Mouse (Mus musculus) spleen, postnatal 4 days (tissue): ENCODE results near the gene Gpld1.
A peak's percentile ranks its signal among the peaks of the same experiment; 100 is the strongest.
"Not testable (repeated sequence)": the region's sequence is repeated elsewhere in the genome, so short reads cannot be mapped to it uniquely, and the experiment has no call there.

Experiments
- DNase-seq, 2 experiments: peaks; one replicate each; pipeline ENCODE4 v3.0.0; 2022; ENCODE audit warnings: low spot score in 2 of 2

Gene Gpld1

DNA sequence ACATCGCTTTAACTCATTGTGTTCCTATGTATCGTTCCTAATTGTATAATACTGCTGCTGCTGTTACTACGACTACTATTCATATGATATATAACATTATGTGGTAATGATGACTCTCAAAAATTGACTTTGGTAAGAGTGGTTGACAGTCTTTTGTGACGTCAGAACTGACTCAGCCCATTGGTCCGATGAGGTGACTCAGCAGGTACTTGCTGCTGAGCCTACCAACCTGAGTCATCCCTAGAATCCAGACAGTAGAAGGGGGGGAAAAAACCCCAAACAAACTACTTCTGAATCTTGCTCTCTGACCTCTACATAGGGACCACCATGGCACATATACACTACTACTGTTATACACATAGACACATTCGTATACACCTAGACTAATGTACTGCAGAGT is 5.9 kb downstream of the Gpld1 start:
- no peak for DNase-seq

GRCm38 (mm10) chr13:24952659-24953058 is 9.7 kb downstream of the Gpld1 start:
- no peak for DNase-seq

DNA sequence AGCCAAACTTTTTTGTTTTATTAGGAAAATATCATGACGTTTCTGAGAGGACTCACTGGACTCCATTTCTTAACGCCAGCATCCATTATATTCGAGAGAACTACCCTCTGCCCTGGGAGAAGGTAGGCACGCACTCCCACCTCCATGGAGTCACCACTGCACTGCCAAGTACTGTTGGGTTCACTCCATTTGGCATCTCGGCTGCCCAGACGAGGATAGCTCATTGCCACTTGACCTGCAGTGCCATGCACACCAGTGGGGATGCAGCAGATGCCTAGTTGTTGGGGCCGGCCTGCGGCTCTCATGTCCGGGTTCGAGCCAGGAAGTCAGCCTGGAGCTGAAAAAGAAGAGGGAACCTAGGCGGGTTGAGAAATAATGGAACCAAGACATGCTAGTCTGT is 12.1 kb downstream of the Gpld1 start:
- no peak for DNase-seq

GRCm38 (mm10) chr13:24955500-24955899 is 12.5 kb downstream of the Gpld1 start:
- no peak for DNase-seq

DNA sequence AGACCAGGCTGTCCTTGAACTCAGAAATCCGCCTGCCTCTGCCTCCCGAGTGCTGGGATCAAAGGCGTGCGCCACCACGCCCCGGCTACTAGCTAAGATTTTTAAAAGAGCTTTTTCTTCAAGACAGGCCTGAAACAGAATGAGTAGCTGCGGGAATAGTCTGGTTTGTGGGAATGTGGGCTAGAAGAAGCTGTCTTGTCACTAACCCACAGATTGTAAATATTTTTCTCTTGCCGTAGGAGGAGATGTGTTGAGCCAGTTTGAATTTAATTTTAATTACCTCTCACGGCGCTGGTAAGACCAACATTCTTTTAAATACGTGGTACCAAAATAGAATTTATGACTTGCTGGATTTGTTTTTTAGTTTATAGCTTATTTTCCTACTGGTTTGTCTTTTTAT is 15.7 kb downstream of the Gpld1 start:
- DNase-seq: no peak

GRCm38 (mm10) chr13:24960084-24960483 is 17.1 kb downstream of the Gpld1 start:
- no peak for DNase-seq

DNA sequence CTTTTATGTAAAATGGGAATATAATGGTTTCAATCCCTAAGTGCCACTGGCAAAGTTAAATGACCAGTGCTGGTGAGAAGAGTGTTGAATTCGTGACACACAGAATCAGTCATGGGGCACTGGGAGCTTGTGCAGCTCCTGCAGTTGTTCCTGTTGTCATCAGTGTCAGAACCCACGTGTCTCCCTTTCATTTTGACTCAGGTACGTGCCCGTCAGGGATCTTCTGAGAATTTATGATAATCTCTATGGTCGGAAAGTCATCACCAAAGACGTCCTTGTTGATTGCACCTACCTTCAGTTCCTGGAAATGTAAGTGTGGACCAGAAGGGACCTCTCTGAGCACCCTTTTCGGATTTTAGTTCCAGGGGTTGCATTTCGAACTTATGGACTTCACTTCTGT is 19.2 kb downstream of the Gpld1 start:
- DNase-seq: no peak

DNA sequence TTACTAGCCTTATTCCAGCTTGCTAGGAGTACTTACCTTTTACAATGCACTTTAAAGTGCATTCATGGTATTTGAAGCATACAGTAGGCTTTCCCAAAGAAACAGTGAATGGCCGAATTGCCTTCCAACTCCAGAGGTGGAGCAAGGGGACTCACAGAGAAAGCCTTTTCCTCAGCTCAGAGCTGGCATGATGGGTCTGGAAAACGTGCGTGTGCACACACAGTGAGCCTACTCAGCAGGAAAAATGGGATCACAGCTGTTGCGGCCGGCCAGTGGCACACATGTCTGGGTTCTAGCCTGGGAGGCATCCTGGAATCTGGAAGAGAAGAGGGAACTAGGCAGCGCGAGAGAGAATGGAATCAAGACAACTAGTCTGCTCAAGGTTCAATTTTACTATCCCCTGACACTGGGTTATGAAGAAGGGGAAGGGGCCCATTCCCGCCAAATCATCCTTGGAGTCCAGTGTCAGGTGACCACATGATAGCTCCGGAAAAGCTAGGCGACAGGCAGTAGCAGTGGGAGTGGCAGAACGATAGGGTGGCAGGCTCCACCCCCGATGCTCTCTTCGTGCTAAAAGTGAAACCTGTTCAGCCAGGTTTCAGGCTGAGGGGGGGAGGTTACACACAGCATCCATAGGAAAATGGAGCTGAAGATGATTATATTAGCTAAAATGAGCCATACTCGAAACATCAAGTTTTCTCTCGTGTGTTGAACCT is 22.3 kb downstream of the Gpld1 start:
- no peak for DNase-seq

DNA sequence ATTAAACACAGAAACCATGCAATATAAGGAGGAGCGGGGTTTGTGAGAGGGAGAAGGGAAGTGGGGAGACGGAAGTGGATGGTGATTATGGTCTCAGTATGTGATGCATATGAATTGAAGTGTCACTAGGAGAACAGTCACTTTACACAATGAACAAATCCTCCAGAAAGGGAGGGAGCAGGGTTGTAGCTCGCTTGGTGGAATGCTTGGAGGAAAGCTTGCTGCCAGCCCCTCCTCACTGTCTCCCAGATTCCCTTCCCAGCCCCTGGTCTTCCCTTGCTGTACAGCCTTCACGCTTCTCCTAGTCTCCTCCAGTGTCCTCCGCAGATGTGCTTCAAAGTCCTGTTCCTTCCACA is 22.9 kb downstream of the Gpld1 start:
- no peak for DNase-seq

DNA sequence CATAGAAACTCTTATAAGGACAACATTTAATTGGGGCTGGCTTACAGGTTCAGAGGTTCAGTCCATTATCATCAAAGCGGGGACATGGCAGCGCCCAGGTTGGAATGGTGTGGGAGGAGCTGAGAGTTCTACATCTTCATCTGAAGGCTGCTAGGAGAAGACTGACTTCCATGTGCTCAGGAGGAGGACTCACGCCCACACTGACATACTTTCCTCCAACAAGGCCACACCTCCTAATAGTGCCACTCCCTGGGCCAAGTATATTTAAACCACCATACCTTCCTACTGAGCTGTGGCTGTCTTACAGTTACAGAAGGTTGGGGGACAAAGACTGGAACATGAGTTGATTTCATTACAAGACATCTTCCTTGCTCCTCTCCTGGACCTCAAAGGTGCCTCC is 28.8 kb downstream of the Gpld1 start:
- not testable (repeated sequence) for DNase-seq

- DNase-seq: no peak
These were observed 33.4 kb downstream of the Gpld1 start for GRCm38 (mm10) chr13:24976384-24976783.

DNA sequence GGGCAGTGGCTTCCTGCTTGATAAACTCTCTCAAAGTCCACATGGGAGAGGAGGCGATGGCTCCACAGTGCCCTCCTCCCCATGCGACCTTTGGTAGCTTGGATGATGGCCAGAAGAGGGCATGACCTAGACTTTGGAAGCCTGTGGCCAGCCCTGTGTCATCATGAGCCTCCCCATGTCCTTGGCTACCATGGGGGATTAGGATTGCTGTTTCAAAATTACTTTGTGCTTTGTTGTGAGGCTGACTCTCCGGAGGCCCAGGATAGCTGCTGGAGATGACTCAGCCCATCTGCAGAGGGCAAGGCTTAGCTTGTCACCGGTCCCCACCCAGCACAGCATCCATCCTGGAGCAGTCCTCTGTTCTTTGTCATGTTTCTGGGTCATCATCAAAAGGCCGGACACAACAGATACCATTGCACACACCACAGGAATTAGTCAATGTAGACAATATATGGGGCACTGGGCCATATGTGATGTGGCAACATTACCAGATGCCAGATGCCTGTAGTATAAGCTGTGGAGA is 34.9 kb downstream of the Gpld1 start:
- no peak for DNase-seq

- DNase-seq: no peak
These were observed 38.1 kb downstream of the Gpld1 start for GRCm38 (mm10) chr13:24981031-24981430.

GRCm38 (mm10) chr13:24985435-24985834 is 42.5 kb downstream of the Gpld1 start:
- DNase-seq: no peak

GRCm38 (mm10) chr13:24988391-24988790 is 45.4 kb downstream of the Gpld1 start:
- peak; percentile 30 to 72 for DNase-seq

- DNase-seq: no peak
These were observed 46.1 kb downstream of the Gpld1 start for GRCm38 (mm10) chr13:24989006-24989405.

DNA sequence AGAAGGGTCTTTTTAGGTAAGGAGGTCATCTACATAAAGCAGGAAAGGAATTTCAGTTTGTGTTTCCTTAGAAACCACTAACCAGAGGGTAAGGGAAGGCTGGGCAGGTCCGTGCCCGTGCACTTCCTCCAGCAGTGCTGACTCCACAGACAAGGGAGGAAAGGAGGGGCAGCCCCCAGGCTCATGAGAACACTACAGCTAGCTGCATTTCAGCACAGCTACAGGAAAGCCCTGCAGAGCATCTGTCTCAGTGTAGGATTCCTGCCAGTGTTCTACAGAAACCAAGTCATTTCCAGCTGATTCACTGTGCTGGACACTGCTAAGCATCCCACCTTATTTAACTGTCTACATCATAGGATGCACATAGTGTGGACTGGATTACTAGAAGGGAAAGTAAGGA is 50.2 kb downstream of the Gpld1 start:
- no peak for DNase-seq

GRCm38 (mm10) chr13:24999538-24999937 is 56.6 kb downstream of the Gpld1 start:
- no peak for DNase-seq

DNA sequence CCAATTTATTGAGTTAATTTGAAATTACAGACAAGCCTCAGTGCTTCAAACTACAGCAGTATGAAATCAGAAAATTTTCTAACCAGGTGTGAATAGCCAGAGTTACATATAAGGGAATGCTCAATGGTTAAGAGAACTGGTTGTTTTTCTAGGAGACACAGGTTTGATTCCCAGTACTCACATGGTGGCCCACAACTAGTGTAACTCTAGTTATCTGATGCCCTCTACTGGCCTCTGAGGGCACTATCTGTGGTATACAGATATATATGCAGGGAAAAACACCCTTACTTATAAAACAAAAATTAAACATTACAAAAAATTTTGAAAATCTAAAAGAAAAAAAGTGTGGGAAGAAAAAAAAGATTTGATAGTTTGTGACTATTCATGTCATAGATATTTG is 60.0 kb downstream of the Gpld1 start:
- DNase-seq: no peak

- peak; percentile 46 to 75 for DNase-seq
These were observed 64.2 kb downstream of the Gpld1 start for GRCm38 (mm10) chr13:25007115-25007514.

- DNase-seq: peak in 1 of 2 experiments; percentile 50
These were observed 75.4 kb downstream of the Gpld1 start for GRCm38 (mm10) chr13:25018316-25018715.

GRCm38 (mm10) chr13:25019793-25020539 is 77.0 kb downstream of the Gpld1 start, which contains the start of gene Mrs2:
TSS of gene Mrs2 (minus strand) at chr13:25020379.
- DNase-seq: peak; percentile 85 to 94

DNA sequence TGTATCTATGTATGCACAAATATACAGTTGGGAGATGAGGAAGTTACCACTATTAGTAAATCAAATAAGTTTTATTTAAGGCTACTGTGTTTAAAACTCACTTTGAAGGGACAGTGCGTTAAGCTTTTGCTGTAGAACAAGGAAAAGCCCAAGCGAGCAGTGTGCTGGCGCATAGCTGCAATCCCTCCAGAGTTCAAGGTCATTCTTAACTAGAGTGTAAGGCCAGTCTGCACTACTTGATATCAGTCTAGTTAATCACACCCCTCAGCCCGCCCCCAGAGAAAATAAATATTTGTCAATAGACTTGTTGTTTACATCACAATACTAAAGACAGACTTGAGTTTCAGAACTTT is 77.6 kb downstream of the Gpld1 start:
- DNase-seq: peak; percentile 16 to 38
